Mouse (Mus musculus): ENCODE measurements around the gene Tnr. TPM values are rescaled to one million over a fixed set of nuclear protein-coding genes. Genes with fewer than 3 reads are reported as not detected.

Gene Tnr
- polyA plus RNA-seq, 1 experiment: not detected

- Histone ChIP-seq H3K27ac (ENCODE audit: insufficient read depth, low read length) (no peak overlapping the region), H3K4me1 (ENCODE audit: control insufficient read depth, insufficient read depth, insufficient read length) (no peaks in the 10 kb centered on the region), H3K4me3 (ENCODE audit: extremely low read depth, insufficient read depth, insufficient read length) (no peak overlapping the region), H3K27me3 (ENCODE audit: control insufficient read depth, insufficient read depth, low read length) (no peaks in the 10 kb centered on the region), H3K36me3 (ENCODE audit: control insufficient read depth, insufficient read depth, low read length) (no peaks in the 10 kb centered on the region)
- TF ChIP-seq POLR2A (IDR thresholded peaks at IDR 0.05; ENCODE audit: low read depth, low read length): no peak
- TF ChIP-seq CTCF (IDR thresholded peaks at IDR 0.05; ENCODE audit: extremely low read depth, insufficient read depth, insufficient read length, insufficient replicate concordance): peak; percentile 51; the same call in 1 of the 2 replicates
- DNase-seq (ENCODE audit: low read depth in 1 of 2, low spot score in 2 of 2): peak; percentile 63 to 68
- 12% methylated on average over 5 of the region's 5 CpGs for WGBS
These were observed 387.4 kb downstream of the Tnr start for GRCm38 (mm10) chr1:159911006-159911405.

- Histone ChIP-seq H3K36me3 (ENCODE audit: control insufficient read depth, insufficient read depth, low read length) (no peaks in the 10 kb centered on the region), H3K27me3 (ENCODE audit: control insufficient read depth, insufficient read depth, low read length) (no peaks in the 10 kb centered on the region), H3K27ac (ENCODE audit: insufficient read depth, low read length) (no peak overlapping the region), H3K4me3 (ENCODE audit: extremely low read depth, insufficient read depth, insufficient read length) (no peak overlapping the region), H3K4me1 (ENCODE audit: control insufficient read depth, insufficient read depth, insufficient read length) (no peaks in the 10 kb centered on the region)
- DNase-seq (ENCODE audit: low read depth in 1 of 2, low spot score in 2 of 2): no peak
- TF ChIP-seq CTCF (IDR thresholded peaks at IDR 0.05; ENCODE audit: extremely low read depth, insufficient read depth, insufficient read length, insufficient replicate concordance): no peak
- no peak for TF ChIP-seq POLR2A (IDR thresholded peaks at IDR 0.05; ENCODE audit: low read depth, low read length)
These were observed 391.2 kb downstream of the Tnr start for GRCm38 (mm10) chr1:159914726-159915125.

- H3K4me3 ChIP-seq (ENCODE audit: extremely low read depth, insufficient read depth, insufficient read length): no peak overlapping the region
- 88% methylated on average over 2 of the region's 2 CpGs for WGBS
- no peak for TF ChIP-seq CTCF (IDR thresholded peaks at IDR 0.05; ENCODE audit: extremely low read depth, insufficient read depth, insufficient read length, insufficient replicate concordance)
- TF ChIP-seq POLR2A (IDR thresholded peaks at IDR 0.05; ENCODE audit: low read depth, low read length): no peak
- no peaks in the 10 kb centered on the region for H3K27me3 ChIP-seq (ENCODE audit: control insufficient read depth, insufficient read depth, low read length)
- DNase-seq (ENCODE audit: low read depth in 1 of 2, low spot score in 2 of 2): no peak
- no peaks in the 10 kb centered on the region for H3K4me1 ChIP-seq (ENCODE audit: control insufficient read depth, insufficient read depth, insufficient read length)
- H3K27ac ChIP-seq (ENCODE audit: insufficient read depth, low read length): no peak overlapping the region
- H3K36me3 ChIP-seq (ENCODE audit: control insufficient read depth, insufficient read depth, low read length): no peaks in the 10 kb centered on the region
These were observed 397.0 kb downstream of the Tnr start for GRCm38 (mm10) chr1:159920571-159920970.

DNA sequence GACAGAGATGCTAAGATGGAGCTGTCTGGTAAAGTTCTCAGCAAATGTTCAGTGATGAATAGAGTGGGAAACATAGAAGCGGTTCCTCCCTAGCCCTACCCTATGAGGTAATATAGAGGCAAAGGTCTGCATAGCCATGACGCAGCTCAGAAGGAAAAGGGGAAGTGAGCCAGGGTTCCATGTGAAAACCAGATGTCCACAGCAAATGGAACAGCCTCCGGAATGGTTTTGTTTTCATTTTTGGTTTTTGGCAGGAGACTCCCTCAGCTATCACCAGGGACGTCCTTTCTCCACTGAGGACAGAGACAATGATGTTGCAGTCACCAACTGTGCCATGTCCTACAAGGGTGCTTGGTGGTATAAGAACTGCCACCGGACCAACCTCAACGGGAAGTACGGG is 399.4 kb downstream of the Tnr start:
- no peak for DNase-seq (ENCODE audit: low read depth in 1 of 2, low spot score in 2 of 2)
- Histone ChIP-seq H3K4me3 (ENCODE audit: extremely low read depth, insufficient read depth, insufficient read length) (no peak overlapping the region), H3K27ac (ENCODE audit: insufficient read depth, low read length) (no peak overlapping the region), H3K36me3 (ENCODE audit: control insufficient read depth, insufficient read depth, low read length) (no peaks in the 10 kb centered on the region), H3K4me1 (ENCODE audit: control insufficient read depth, insufficient read depth, insufficient read length) (no peaks in the 10 kb centered on the region), H3K27me3 (ENCODE audit: control insufficient read depth, insufficient read depth, low read length) (no peaks in the 10 kb centered on the region)
- TF ChIP-seq POLR2A (IDR thresholded peaks at IDR 0.05; ENCODE audit: low read depth, low read length) (no peak), CTCF (IDR thresholded peaks at IDR 0.05; ENCODE audit: extremely low read depth, insufficient read depth, insufficient read length, insufficient replicate concordance) (no peak)
- WGBS: 83% methylated on average over 7 of the region's 7 CpGs

DNA sequence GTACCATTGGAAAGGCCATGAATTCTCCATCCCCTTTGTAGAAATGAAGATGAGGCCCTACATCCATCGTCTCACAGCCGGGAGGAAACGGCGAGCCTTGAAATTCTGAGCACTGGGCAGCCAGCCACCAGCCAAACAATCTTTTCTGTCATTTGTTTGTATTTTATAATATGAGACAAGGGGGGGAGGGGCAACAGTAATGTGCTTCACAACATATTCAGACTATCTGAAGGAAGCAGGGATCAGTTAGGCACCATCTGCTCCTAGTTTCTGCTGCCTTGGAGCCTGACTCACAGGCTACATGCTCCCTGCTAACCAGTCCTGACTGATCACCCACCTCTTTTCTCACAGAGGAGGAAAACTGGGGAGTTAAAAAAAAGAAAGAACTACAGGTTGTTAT is 400.5 kb downstream of the Tnr start:
- Histone ChIP-seq H3K27me3 (ENCODE audit: control insufficient read depth, insufficient read depth, low read length) (no peaks in the 10 kb centered on the region), H3K4me3 (ENCODE audit: extremely low read depth, insufficient read depth, insufficient read length) (no peak overlapping the region), H3K27ac (ENCODE audit: insufficient read depth, low read length) (no peak overlapping the region), H3K36me3 (ENCODE audit: control insufficient read depth, insufficient read depth, low read length) (no peaks in the 10 kb centered on the region), H3K4me1 (ENCODE audit: control insufficient read depth, insufficient read depth, insufficient read length) (no peaks in the 10 kb centered on the region)
- TF ChIP-seq CTCF (IDR thresholded peaks at IDR 0.05; ENCODE audit: extremely low read depth, insufficient read depth, insufficient read length, insufficient replicate concordance): no peak
- TF ChIP-seq POLR2A (IDR thresholded peaks at IDR 0.05; ENCODE audit: low read depth, low read length): no peak
- DNase-seq (ENCODE audit: low read depth in 1 of 2, low spot score in 2 of 2): no peak
- WGBS: 92% methylated on average over 4 of the region's 4 CpGs

GRCm38 (mm10) chr1:159924684-159925083 is 401.1 kb downstream of the Tnr start:
- Histone ChIP-seq H3K36me3 (ENCODE audit: control insufficient read depth, insufficient read depth, low read length) (no peaks in the 10 kb centered on the region), H3K4me1 (ENCODE audit: control insufficient read depth, insufficient read depth, insufficient read length) (no peaks in the 10 kb centered on the region), H3K4me3 (ENCODE audit: extremely low read depth, insufficient read depth, insufficient read length) (no peak overlapping the region), H3K27me3 (ENCODE audit: control insufficient read depth, insufficient read depth, low read length) (no peaks in the 10 kb centered on the region), H3K27ac (ENCODE audit: insufficient read depth, low read length) (no peak overlapping the region)
- WGBS: 86% methylated on average over 5 of the region's 5 CpGs
- TF ChIP-seq POLR2A (IDR thresholded peaks at IDR 0.05; ENCODE audit: low read depth, low read length): no peak
- TF ChIP-seq CTCF (IDR thresholded peaks at IDR 0.05; ENCODE audit: extremely low read depth, insufficient read depth, insufficient read length, insufficient replicate concordance): no peak
- no peak for DNase-seq (ENCODE audit: low read depth in 1 of 2, low spot score in 2 of 2)

- 43% methylated on average over 9 of the region's 9 CpGs for WGBS
- Histone ChIP-seq H3K36me3 (ENCODE audit: control insufficient read depth, insufficient read depth, low read length) (no peaks in the 10 kb centered on the region), H3K27ac (ENCODE audit: insufficient read depth, low read length) (no peak overlapping the region), H3K27me3 (ENCODE audit: control insufficient read depth, insufficient read depth, low read length) (no peaks in the 10 kb centered on the region), H3K4me3 (ENCODE audit: extremely low read depth, insufficient read depth, insufficient read length) (no peak overlapping the region), H3K4me1 (ENCODE audit: control insufficient read depth, insufficient read depth, insufficient read length) (no peaks in the 10 kb centered on the region)
- TF ChIP-seq POLR2A (IDR thresholded peaks at IDR 0.05; ENCODE audit: low read depth, low read length) (no peak), CTCF (IDR thresholded peaks at IDR 0.05; ENCODE audit: extremely low read depth, insufficient read depth, insufficient read length, insufficient replicate concordance) (no peak)
- no peak for DNase-seq (ENCODE audit: low read depth in 1 of 2, low spot score in 2 of 2)
These were observed 405.2 kb downstream of the Tnr start for GRCm38 (mm10) chr1:159928681-159929335.
